Mouse (Mus musculus): ENCODE measurements around the gene Clic6.
"Not testable (repeated sequence)": the region's sequence is repeated elsewhere in the genome, so short reads cannot be mapped to it uniquely, and the experiment has no call there.

Gene Clic6

DNA sequence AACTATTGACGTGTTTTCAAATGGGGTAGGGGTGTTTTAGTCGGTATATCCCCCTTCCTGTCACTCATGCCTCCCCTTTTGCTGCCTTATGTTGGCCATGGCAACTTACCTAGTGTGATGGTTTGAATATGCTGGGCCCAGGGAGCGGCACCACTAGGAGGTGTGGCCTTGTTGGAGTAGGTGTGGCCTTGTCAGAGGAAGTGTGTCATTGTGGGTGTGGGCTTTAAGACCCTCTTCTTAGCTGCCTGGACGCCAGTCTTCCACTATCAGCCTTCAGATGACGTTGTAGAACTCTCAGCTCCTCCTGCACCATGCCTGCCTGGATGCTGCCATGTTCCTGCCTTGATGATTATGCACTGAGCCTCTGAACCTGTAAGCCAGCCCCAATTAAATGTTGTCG lies 14.8 kb upstream of the Clic6 start, which contains the start of gene Rcan1:
TSS of gene Rcan1 (minus strand) at position 162 of the 400 bp plus-strand sequence.
- DNase-seq (ENCODE audit: low spot score in 2 of 2) = no peak

DNA sequence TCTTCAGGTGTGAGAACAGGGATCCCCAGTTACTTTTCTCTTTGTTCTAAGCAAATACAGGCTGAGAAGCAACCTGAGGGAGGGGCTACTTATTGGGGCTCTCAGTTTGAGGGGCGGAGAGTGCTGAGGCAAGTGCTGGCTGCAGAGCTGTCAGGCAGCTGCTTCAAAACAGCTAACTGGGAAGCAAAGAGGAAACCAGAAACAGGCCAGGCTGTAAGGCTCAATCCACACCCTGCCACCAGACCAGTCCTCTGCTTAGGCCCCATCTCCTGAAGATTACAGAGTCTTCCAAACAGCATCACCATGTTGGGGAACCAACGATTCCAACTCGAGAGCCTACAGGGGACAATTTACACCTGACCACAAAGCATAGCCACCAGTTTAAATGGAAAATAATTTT lies 12.6 kb upstream of the Clic6 start:
- no peak for DNase-seq (ENCODE audit: low spot score in 2 of 2)

DNA sequence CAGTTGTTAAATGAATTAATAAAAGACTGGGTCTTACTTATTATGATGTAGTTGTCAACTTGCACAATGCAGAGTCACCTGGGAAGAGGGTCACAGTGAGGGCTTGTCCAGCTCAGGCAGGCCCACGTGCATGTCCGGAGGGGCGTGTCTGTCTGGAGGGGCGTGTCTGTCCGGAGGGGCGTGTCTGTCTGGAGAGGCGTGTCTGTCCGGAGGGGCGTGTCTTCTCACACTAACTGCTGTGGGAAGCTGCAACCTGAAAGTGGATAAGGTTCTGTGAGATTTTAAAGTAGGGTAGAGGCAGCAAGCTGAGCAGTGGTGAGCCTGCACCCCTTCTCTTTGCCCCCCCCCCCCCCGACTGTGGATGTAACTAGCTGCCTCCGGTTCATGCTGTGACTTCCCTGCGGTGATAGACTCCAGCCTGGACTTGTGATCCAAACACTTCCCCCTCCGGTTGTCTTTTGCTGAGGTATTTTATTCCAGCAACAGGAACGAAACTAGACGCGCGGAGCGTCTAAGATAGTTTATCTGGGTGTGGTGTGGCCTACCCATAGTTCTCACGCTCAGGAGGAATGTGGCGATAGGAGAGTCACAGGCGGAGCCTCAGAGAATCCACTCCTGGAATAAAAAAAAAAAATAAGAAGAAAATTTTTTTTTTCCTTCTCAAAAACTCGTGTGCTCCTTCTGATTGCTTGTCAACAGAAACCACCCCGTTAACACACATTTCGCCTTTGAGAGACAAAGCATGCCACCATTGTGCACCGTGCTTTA lies 10.3 kb upstream of the Clic6 start:
- no peak for DNase-seq (ENCODE audit: low spot score in 2 of 2)

- DNase-seq (ENCODE audit: low spot score in 2 of 2) = peak; percentile 61 to 77
These were observed 6.9 kb upstream of the Clic6 start for GRCm38 (mm10) chr16:92478561-92479150.

- DNase-seq (ENCODE audit: low spot score in 2 of 2) = no peak
These were observed 1.6 kb downstream of the Clic6 start for GRCm38 (mm10) chr16:92487086-92487485.

DNA sequence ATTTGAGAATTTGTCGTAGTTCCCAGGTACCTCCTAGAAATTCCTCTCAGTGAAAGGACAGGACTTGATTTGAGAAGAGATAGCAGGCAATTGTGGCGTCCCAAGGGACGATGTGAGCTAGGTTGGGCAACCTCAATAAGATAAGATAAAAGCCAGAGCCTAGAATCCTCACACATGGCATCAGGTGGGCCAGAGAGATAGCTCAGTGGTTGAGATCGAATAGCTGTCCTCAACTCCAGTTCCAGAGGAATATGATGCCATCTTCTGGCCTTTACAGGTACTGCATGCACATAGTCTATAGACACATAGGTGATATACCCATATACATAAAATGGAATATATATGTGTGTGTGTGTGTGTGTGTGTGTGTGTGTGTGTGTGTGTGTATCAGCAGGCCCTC lies 2.0 kb downstream of the Clic6 start:
- DNase-seq (ENCODE audit: low spot score in 2 of 2) = peak in 1 of 2 experiments; percentile 26

- no peak for DNase-seq (ENCODE audit: low spot score in 2 of 2)
These were observed 2.9 kb downstream of the Clic6 start for GRCm38 (mm10) chr16:92488456-92488855.

DNA sequence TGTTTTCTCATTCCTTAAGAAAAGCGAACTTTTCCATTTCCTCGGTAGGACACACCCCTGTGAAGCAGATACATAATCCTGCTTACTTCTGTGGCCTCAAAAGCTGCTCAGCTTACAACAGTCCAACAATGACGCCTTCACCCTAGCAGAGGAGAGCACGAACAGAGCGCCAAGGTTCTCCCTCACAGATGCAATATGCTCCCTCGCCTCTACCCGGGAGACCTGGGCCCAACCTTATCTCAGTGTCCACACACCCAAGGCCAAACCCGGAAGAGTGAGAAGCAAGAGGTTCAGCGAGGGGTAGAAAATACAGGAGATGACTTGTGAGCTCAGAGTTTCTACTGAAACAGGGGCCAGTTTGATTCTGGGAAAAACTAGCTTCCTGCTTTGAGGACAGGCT lies 3.8 kb downstream of the Clic6 start:
- DNase-seq (ENCODE audit: low spot score in 2 of 2) = no peak

DNA sequence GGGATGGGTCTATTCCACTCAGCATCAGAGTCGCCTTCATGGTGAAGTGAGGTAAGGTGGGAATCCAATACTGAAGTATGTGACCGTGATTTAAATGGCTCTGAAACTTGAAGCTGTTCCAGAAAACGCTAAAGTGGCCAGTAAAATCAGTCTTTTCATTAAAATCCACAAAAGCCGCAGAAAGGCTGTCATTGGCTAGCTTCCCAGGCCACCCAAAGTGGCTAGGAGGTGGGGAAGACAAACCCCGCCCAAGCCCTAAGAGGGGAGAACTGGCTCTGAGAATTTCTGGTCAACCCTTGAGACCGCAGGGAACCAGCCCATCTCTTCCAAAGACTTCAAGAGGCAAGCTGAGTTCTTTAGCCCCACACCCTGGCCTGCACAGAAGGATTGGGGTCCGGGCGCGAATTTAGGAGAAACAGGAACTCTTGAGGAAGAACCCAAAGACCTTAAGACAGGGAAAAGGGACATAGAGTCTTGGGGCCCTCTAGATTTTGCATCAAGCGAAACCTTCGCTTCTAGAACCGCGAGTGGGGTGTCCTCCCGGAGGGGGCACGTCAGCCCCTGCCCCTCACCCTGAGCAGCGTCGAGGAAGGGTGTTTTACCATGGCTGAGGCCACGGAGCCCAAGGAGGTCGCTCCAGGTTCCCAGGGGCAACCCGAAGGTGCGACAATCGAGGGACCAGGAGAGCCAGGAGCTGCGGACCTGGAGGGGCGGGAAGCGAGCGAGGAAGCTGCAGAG lies 12.5 kb downstream of the Clic6 start:
- no peak for DNase-seq (ENCODE audit: low spot score in 2 of 2)

DNA sequence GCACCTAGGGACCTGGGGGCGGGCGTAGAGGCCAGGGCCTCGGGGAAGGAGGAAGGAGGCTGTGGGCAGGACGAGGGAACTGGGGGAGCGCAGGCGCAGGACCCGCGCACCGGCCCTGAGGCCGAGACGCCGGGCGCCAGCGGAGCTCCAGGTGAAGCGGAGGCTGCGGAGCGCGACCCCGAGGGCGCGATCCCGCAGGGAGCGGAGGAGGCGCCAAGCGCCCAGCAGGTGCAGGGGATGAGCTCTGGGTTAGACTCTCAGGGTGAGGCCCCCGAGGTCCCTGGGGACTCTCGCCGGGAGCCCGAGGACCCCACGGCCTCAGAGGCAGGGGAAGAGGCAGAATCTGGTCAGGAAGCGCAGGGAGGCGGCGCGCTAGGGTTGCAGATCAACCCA lies 13.0 kb downstream of the Clic6 start:
- DNase-seq (ENCODE audit: low spot score in 2 of 2) = no peak

DNA sequence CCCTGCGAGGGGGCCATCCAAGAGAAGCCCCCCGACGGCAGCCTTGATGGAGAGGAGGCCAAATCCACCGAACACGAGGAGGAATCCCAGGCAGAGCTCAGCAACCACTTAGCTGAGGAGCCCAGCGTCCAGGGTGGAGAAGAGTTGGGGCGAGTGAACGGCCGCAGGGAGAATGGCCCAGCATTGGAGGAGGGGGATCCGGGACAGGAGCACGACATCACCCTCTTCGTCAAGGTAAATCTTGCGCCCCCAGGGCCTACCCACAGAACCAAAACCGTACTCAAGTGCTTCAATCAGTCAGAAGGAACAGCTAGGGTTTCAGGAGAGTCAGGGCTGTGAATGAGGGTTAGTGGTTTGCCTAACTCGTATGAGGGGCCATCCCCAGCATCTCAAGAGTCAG lies 13.8 kb downstream of the Clic6 start:
- DNase-seq (ENCODE audit: low spot score in 2 of 2) = no peak

GRCm38 (mm10) chr16:92500534-92500933 lies 15.0 kb downstream of the Clic6 start:
- DNase-seq (ENCODE audit: low spot score in 2 of 2) = no peak

DNA sequence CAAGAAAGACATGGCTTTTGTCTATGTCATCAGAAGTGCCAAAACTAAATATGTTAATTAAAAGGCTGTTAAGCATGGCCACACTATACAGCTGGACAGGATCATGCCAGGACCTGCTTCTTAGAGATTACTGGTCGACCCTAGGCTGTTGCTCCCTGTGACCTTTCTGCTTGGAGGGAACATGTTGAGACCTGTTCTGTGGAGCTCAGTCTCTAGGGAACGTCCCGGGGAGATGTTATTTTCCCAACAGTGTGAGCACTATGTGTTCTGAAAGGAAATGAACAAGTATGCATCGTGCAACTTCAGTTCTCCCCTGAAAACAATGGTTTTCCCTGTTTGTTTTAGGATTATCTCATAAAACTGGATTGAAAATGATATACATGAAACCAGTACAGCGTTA lies 17.6 kb downstream of the Clic6 start:
- no peak for DNase-seq (ENCODE audit: low spot score in 2 of 2)

DNA sequence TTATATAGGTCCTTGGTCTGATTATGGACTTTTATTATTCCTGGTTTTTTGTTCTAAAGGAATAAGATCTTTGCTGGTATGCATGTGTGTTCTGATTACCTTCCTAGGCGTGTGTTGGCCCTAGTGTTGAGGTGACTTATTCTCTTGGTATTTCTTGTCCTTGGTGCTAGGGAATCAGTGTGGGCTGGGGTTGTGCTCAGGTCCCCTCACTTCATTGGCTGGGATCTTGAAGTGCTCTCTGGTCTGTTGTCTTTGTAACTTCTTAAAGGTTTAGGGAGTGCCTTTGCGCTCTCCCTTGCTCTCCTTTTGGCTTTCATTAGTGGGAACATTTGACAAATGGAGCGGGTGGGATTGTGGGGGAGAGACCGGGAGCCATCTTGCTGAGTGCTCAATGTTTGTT lies 22.0 kb downstream of the Clic6 start:
- no peak for DNase-seq (ENCODE audit: low spot score in 2 of 2)

DNA sequence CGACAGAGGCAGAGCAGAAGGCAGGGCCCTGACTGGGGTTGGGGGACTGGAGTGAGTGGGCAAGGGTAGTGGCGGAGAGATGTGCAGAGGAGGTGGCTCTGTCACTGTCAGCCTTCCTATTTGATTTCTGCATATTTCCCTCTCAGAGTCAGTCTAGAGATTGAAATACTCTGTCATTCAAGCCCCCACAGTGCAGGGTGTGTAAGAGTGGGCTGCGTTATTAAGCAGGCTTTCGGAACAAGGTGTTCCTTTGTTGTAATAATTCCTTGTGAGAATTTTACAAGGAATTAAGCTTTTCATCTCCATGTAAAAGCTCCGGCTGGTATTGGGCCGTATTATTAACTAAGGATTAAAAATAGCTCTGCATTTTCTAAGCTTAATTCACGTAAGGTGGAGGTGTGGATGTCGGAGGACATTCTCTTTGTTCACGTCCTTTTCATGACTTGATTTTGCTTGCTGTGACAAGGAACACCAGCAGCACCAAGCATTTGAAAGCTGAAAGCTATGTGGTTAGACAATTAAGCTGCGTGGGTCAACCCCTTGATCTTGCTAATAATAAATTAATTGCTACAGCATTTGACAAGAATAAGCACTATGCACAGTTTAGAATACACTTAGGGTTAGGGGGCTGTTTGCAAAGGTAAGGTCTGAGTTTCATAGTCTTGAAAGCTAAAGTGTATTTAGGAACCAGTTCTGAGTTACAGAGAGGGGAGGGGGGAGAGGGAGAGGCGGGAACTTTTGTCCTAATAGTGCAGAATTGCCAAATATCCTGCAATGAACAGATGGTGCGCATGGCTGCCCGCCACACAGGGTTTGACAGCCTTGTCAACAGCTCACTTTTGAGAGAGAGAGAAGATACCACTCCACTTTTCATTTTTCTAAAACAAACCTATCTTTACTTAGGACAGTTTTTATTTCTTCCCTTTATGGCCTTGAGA lies 25.6 kb downstream of the Clic6 start:
- no peak for DNase-seq (ENCODE audit: low spot score in 2 of 2)

- no peak for DNase-seq (ENCODE audit: low spot score in 2 of 2)
These were observed 26.3 kb downstream of the Clic6 start for GRCm38 (mm10) chr16:92511773-92512391.

- not testable (repeated sequence) for DNase-seq (ENCODE audit: low spot score in 2 of 2)
These were observed 29.4 kb downstream of the Clic6 start for GRCm38 (mm10) chr16:92514896-92515295.

GRCm38 (mm10) chr16:92516139-92516538 lies 30.6 kb downstream of the Clic6 start:
- DNase-seq (ENCODE audit: low spot score in 2 of 2) = no peak

- DNase-seq (ENCODE audit: low spot score in 2 of 2) = no peak
These were observed 33.2 kb downstream of the Clic6 start for GRCm38 (mm10) chr16:92518718-92519117.

GRCm38 (mm10) chr16:92519820-92520492 lies 34.4 kb downstream of the Clic6 start:
- peak in 1 of 2 experiments; percentile 66 for DNase-seq (ENCODE audit: low spot score in 2 of 2)

DNA sequence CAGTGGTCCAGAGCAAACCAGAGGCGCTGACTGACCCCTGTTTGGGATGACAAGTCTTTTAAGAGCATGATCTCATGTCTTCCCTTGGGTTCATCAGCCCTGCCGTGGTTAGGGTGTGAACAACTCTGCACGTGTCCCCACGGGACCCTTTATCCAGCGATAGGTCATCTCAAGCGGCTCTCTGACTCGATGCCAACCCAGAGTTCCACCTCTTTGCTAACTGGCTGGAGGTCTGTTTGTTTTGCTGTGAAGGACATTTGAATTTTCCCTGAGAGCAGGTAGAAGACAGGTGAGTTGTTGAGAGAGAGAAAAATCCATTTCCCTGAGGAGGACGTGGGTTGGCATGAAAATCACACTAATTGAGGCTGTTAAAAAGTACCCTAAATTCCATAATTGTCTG lies 37.8 kb downstream of the Clic6 start:
- DNase-seq (ENCODE audit: low spot score in 2 of 2) = no peak

All from frontal cortex, postnatal 36 days (tissue).